Mouse (Mus musculus) lung, postnatal 0 days (tissue): ENCODE measurements around the gene Gli2. TPM values are rescaled to one million over a fixed set of nuclear protein-coding genes. Genes with fewer than 3 reads are reported as not detected.

Experiments used
- ATAC-seq: fragments of 200-750 bp; cut with Nextera tagmentation; 2 replicates; pipeline ENCODE4 v1.8.0; 2017; ENCODE audit warnings: moderate library complexity
- DNase-seq: peaks from one replicate; pipeline ENCODE4 v3.0.0-alpha.2; 2016; ENCODE audit warnings: low spot score
- H3K27ac ChIP-seq: fragments of 300-500 bp; sonication (generic); 2 replicates; pipeline ENCODE4 v1.5.1; 2014; ENCODE audit warnings: antibody characterized with exemption, mild to moderate bottlenecking, low read length, mixed read lengths
- H3K27me3 ChIP-seq: fragments of 300-500 bp; sonication (generic); replicated peaks from 2 replicates; pipeline ENCODE4 v1.6.1; 2014; ENCODE audit warnings: low read length, mixed read lengths; ENCODE audit not compliant: insufficient read depth
- H3K36me3 ChIP-seq: fragments of 300-500 bp; sonication (generic); 2 replicates; pipeline ENCODE4 v1.6.1; 2014; ENCODE audit warnings: low read length, mixed read lengths; ENCODE audit not compliant: insufficient read depth
- H3K4me1 ChIP-seq: fragments of 300-500 bp; sonication (generic); 2 replicates; pipeline ENCODE4 v1.6.1; 2014; ENCODE audit warnings: antibody characterized with exemption, low read depth, low read length, mixed read lengths; ENCODE audit not compliant: insufficient read depth
- H3K4me2 ChIP-seq: fragments of 300-500 bp; sonication (generic); replicated peaks from 2 replicates; pipeline ENCODE4 v1.6.1; 2014; ENCODE audit warnings: low read depth, mild to moderate bottlenecking, low read length, moderate library complexity, mixed read lengths
- H3K4me3 ChIP-seq: fragments of 300-500 bp; sonication (generic); 2 replicates; pipeline ENCODE4 v1.5.1; 2014; ENCODE audit warnings: low read depth, low read length
- H3K9ac ChIP-seq: fragments of 300-500 bp; sonication (generic); replicated peaks from 2 replicates; pipeline ENCODE4 v1.6.1; 2014; ENCODE audit warnings: low read depth, mild to moderate bottlenecking
- H3K9me3 ChIP-seq: fragments of 300-500 bp; sonication (generic); 2 replicates; pipeline ENCODE4 v1.6.1; 2016; ENCODE audit warnings: low read length, mixed read lengths
- CTCF ChIP-seq: IDR thresholded peaks from 2 replicates; pipeline ENCODE4 v1.5.1; 2016; ENCODE audit warnings: antibody characterized with exemption, mild to moderate bottlenecking
- EP300 ChIP-seq: IDR thresholded peaks from 2 replicates; pipeline ENCODE4 v1.6.1; 2016; ENCODE audit warnings: antibody characterized with exemption, mild to moderate bottlenecking, control low read depth
- WGBS: fragments of 180-500 bp; shearing (Covaris S2); extraction: QIAGEN DNeasy Blood & Tissue Kit; methylation state at CpG from one replicate; pipeline ENCODE4 v1.1.7; 2014; 5-methylcytosine and 5-hydroxymethylcytosine counted together
- polyA plus RNA-seq: library from polyadenylated mRNA; unstranded; fragments of >200 nt; fragmentation: Nextera tagmentation; extraction: Ambion mirVana; gene quantifications from 2 replicates; pipeline ENCODE4 v1.2.1, GENCODE M21; 2015

The Gli2 gene
- polyA plus RNA-seq, 1 experiment from 2014 or later, result 2.7 TPM

- no peaks in the 10 kb centered on the region for H3K4me1 ChIP-seq
- WGBS, result 88% methylated on average over 3 of the region's 3 CpGs
- no peak overlapping the region for H3K4me2 ChIP-seq
- DNase-seq, result no peak
- TF ChIP-seq EP300 (no peak), CTCF (no peak)
- peaks cover 4% of the 10 kb centered on the region for H3K27me3 ChIP-seq
- H3K9ac ChIP-seq, result no peak overlapping the region
- no peaks in the 10 kb centered on the region for H3K9me3 ChIP-seq
- ATAC-seq, result no peak
- no peak overlapping the region for H3K27ac ChIP-seq
- no peaks in the 10 kb centered on the region for H3K36me3 ChIP-seq
- no peak overlapping the region for H3K4me3 ChIP-seq
These were observed 149.7 kb downstream of the Gli2 start for GRCm38 (mm10) chr1:118903742-118904141.

DNA sequence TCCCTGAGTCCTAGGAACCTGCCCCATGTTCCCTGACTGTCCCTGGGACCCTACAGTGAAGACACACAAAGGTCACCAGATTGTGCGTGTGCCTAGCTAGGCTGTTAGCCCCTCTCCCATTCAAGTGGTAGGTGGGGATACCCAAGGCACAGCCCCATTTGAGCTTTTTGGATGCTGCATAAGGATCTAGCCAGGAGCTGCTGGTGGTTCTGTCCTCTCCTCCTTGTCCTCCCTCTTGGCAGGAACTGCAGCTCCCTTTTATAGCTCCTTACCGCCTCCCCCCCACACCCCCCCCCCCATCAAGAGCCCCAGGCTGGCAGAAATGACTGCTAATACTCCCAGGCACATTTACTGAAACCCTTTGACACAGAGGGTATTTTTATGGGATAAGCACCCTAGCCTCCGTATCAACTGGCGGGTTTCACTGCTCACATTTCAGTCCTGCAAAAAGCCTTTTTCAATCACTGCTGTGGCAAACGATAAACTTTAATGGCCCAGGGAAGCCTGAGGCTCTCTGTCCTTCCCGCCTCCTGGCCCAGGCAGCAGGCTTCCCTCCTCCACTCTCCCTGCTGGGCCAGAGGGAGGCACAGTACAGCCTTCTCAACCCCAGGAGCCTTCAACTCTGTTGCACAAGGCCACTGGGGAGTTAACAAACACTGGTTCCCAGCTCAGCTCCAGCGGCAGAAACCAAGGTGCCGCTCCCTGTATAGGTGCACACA is 151.4 kb downstream of the Gli2 start:
- no peaks in the 10 kb centered on the region for H3K4me1 ChIP-seq
- H3K9me3 ChIP-seq, result no peaks in the 10 kb centered on the region
- DNase-seq (peak; percentile 59), ATAC-seq (peak; percentile 47)
- H3K4me2 ChIP-seq, result no peak overlapping the region
- no peak overlapping the region for H3K27ac ChIP-seq
- WGBS, result 44% methylated on average over 7 of the region's 8 CpGs
- H3K9ac ChIP-seq, result no peak overlapping the region
- H3K4me3 ChIP-seq, result no peak overlapping the region
- H3K27me3 ChIP-seq, result peaks cover 8% of the 10 kb centered on the region
- TF ChIP-seq CTCF, result peak; percentile 42
- no peak for TF ChIP-seq EP300
- no peaks in the 10 kb centered on the region for H3K36me3 ChIP-seq

GRCm38 (mm10) chr1:118898351-118898750 is 155.1 kb downstream of the Gli2 start:
- no peak overlapping the region for H3K27ac ChIP-seq
- DNase-seq, result peak; percentile 70
- WGBS, result 56% methylated on average over 3 of the region's 3 CpGs
- no peak overlapping the region for H3K4me2 ChIP-seq
- H3K9ac ChIP-seq, result no peak overlapping the region
- peak; percentile 31 for ATAC-seq
- no peak overlapping the region for H3K4me3 ChIP-seq
- no peaks in the 10 kb centered on the region for H3K36me3 ChIP-seq
- TF ChIP-seq CTCF (no peak), EP300 (peak; percentile 50; the same call in 1 of the 2 replicates)
- H3K4me1 ChIP-seq, result no peaks in the 10 kb centered on the region
- H3K9me3 ChIP-seq, result no peaks in the 10 kb centered on the region
- H3K27me3 ChIP-seq, result peaks cover 8% of the 10 kb centered on the region

GRCm38 (mm10) chr1:118895026-118895762 is 158.2 kb downstream of the Gli2 start:
- peak; percentile 80 for DNase-seq
- H3K9ac ChIP-seq, result no peak overlapping the region
- H3K9me3 ChIP-seq, result no peaks in the 10 kb centered on the region
- H3K4me2 ChIP-seq, result no peak overlapping the region
- ATAC-seq, result peak; percentile 89
- no peaks in the 10 kb centered on the region for H3K4me1 ChIP-seq
- H3K27ac ChIP-seq, result no peak overlapping the region
- H3K36me3 ChIP-seq, result no peaks in the 10 kb centered on the region
- no peak overlapping the region for H3K4me3 ChIP-seq
- H3K27me3 ChIP-seq, result 0 out of 2 replicates have a peak, but pooled peaks cover 4% of the 10 kb centered on the region
- 70% methylated on average over 9 of the region's 9 CpGs for WGBS
- TF ChIP-seq EP300, result no peak
- TF ChIP-seq CTCF, result no peak

GRCm38 (mm10) chr1:118891395-118891794 is 162.0 kb downstream of the Gli2 start:
- Histone ChIP-seq H3K27me3 (no peaks in the 10 kb centered on the region), H3K4me3 (no peak overlapping the region), H3K27ac (no peak overlapping the region), H3K4me1 (no peaks in the 10 kb centered on the region), H3K9ac (no peak overlapping the region), H3K4me2 (no peak overlapping the region), H3K36me3 (no peaks in the 10 kb centered on the region), H3K9me3 (no peaks in the 10 kb centered on the region)
- TF ChIP-seq EP300, result no peak
- TF ChIP-seq CTCF, result no peak
- no peak for DNase-seq
- 68% methylated on average over 5 of the region's 5 CpGs for WGBS
- no peak for ATAC-seq

- Histone ChIP-seq H3K4me2 (no peak overlapping the region), H3K27ac (no peak overlapping the region), H3K4me1 (no peaks in the 10 kb centered on the region), H3K9me3 (no peaks in the 10 kb centered on the region), H3K27me3 (no peaks in the 10 kb centered on the region), H3K36me3 (no peaks in the 10 kb centered on the region), H3K4me3 (no peak overlapping the region), H3K9ac (no peak overlapping the region)
- TF ChIP-seq CTCF, result no peak
- TF ChIP-seq EP300, result no peak
- no peak for DNase-seq
- no peak for ATAC-seq
- 42% methylated on average over 14 of the region's 14 CpGs for WGBS
These were observed 163.1 kb downstream of the Gli2 start for GRCm38 (mm10) chr1:118890125-118890875.
